Mouse (Mus musculus): ENCODE data around the gene Tmem167b. TPM values are rescaled to one million over a fixed set of nuclear protein-coding genes. Genes with fewer than 3 reads are reported as not detected.
A peak's percentile ranks its signal among the peaks of the same experiment; 100 is the strongest.
"Not testable (repeated sequence)": the region's sequence is repeated elsewhere in the genome, so short reads cannot be mapped to it uniquely, and the experiment has no call there.

Gene Tmem167b
- polyA plus RNA-seq, 1 experiment from 2014 or later, result 60.3 TPM

DNA sequence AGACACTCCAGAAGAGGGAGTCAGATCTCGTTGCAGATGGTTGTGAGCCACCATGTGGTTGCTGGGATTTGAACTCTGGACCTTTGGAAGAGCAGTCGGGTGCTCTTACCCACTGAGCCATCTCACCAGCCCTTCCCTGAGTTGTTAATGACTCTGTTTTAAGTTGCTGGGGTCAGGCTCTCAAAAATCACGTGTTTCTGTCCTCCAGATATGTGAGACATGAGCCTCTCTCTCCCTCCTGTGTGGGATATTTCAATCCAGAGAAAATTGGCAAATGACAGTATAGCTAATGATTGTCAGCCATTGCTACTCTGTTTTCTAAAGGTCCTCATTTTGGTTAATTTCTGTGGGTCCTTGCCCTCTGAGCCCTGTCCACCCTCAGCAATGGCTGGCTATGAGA is 7.4 kb upstream of the Tmem167b start:
- not testable (repeated sequence) for H3K9ac ChIP-seq

GRCm38 (mm10) chr3:108567990-108568877 is 6.0 kb upstream of the Tmem167b start:
- Histone ChIP-seq H3K4me1 (peaks cover 27% of the 10 kb centered on the region), H3K27me3 (no peaks in the 10 kb centered on the region), H3K9ac (no peak overlapping the region), H3K36me3 (no peaks in the 10 kb centered on the region), H3K27ac (peak overlapping the region; percentile 73), H3K4me3 (no peak overlapping the region), H3K4me2 (replicated peaks) (no peak overlapping the region), H3K9me3 (replicated peaks) (no peaks in the 10 kb centered on the region)
- peak; percentile 57 for ATAC-seq (ENCODE audit: low FRiP score)
- WGBS, result 11% methylated on average over 15 of the region's 15 CpGs

More for the DNA sequence above, 7.4 kb upstream of the Tmem167b start:
- not testable (repeated sequence) for H3K4me3 ChIP-seq; H3K36me3 ChIP-seq; H3K9me3 ChIP-seq (replicated peaks); ATAC-seq (ENCODE audit: low FRiP score); H3K27ac ChIP-seq; H3K27me3 ChIP-seq; H3K4me2 ChIP-seq (replicated peaks)
- peaks cover 32% of the 10 kb centered on the region for H3K4me1 ChIP-seq
- WGBS, result 53% methylated on average over 3 of the region's 3 CpGs

GRCm38 (mm10) chr3:108563309-108563708 is 1.0 kb upstream of the Tmem167b start:
- Histone ChIP-seq H3K4me3 (peak overlapping the region; percentile 73), H3K9ac (0 out of 2 replicates have a peak overlapping the region, but pooled peaks have one; percentile 37)

GRCm38 (mm10) chr3:108562777-108563271 is 558 bp upstream of the Tmem167b start:
- H3K36me3 ChIP-seq, result peaks cover 23% of the 10 kb centered on the region
- WGBS, result 12% methylated on average over 15 of the region's 15 CpGs
- peak; percentile 72 for ATAC-seq (ENCODE audit: low FRiP score)

More at GRCm38 (mm10) chr3:108563309-108563708, 1.0 kb upstream of the Tmem167b start:
- Histone ChIP-seq H3K27me3 (no peaks in the 10 kb centered on the region), H3K4me1 (peaks cover 22% of the 10 kb centered on the region), H3K27ac (peak overlapping the region; percentile 80), H3K9me3 (replicated peaks) (no peaks in the 10 kb centered on the region), H3K36me3 (peaks cover 18% of the 10 kb centered on the region), H3K4me2 (replicated peaks) (peak overlapping the region; percentile 63)
- WGBS, result 13% methylated on average over 4 of the region's 4 CpGs
- ATAC-seq (ENCODE audit: low FRiP score), result no peak

GRCm38 (mm10) chr3:108557888-108558287 is 4.4 kb downstream of the Tmem167b start:
- Histone ChIP-seq H3K4me2 (replicated peaks) (no peak overlapping the region), H3K4me1 (peaks cover 17% of the 10 kb centered on the region), H3K4me3 (no peak overlapping the region), H3K27me3 (no peaks in the 10 kb centered on the region), H3K9ac (no peak overlapping the region), H3K36me3 (peaks cover 32% of the 10 kb centered on the region), H3K27ac (no peak overlapping the region), H3K9me3 (replicated peaks) (no peaks in the 10 kb centered on the region)
- WGBS, result 96% methylated on average over 4 of the region's 4 CpGs
- no peak for ATAC-seq (ENCODE audit: low FRiP score)

More at GRCm38 (mm10) chr3:108562777-108563271, 558 bp upstream of the Tmem167b start:
- Histone ChIP-seq H3K27ac (peak overlapping the region; percentile 80), H3K4me2 (replicated peaks) (peak overlapping the region; percentile 63), H3K4me3 (peak overlapping the region; percentile 73), H3K4me1 (peaks cover 20% of the 10 kb centered on the region), H3K9ac (peak overlapping the region; percentile 37), H3K27me3 (no peaks in the 10 kb centered on the region), H3K9me3 (replicated peaks) (no peaks in the 10 kb centered on the region)

- Histone ChIP-seq H3K9ac (peak overlapping the region; percentile 98), H3K27ac (peak overlapping the region; percentile 92), H3K27me3 (no peaks in the 10 kb centered on the region), H3K36me3 (peaks cover 27% of the 10 kb centered on the region), H3K4me3 (peak overlapping the region; percentile 87), H3K4me2 (replicated peaks) (peak overlapping the region; percentile 73), H3K4me1 (peaks cover 5% of the 10 kb centered on the region), H3K9me3 (replicated peaks) (no peaks in the 10 kb centered on the region)
- peak; percentile 97 for ATAC-seq (ENCODE audit: low FRiP score)
- WGBS, result 17% methylated on average over 22 of the region's 22 CpGs
Measured at GRCm38 (mm10) chr3:108554587-108555312, 7.5 kb downstream of the Tmem167b start.

DNA sequence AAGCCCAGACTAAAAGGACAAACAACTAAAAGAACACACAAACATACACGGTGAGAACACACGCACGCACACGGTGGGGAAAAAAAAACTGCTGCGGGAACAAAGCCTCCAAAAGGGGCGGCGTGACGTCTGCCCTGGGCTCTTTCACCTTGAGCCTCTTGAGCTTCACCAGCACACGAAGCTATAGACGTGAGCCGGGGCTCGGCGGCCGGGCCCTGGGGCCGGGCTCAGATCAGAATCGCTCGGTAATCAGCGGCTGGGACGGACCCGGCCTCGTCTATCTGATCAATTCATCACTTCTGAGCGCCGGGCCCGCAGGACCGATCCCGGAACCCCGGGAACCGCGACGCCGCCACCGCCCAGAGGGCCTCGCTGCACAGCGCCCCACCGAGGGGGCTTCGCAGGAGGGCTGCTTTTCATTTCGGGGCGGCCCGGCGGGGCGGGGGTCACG is 8.1 kb downstream of the Tmem167b start:
- Histone ChIP-seq H3K4me3 (peak overlapping the region; percentile 87), H3K36me3 (peaks cover 22% of the 10 kb centered on the region), H3K9ac (peak overlapping the region; percentile 98), H3K9me3 (replicated peaks) (no peaks in the 10 kb centered on the region), H3K27ac (peak overlapping the region; percentile 92), H3K4me1 (peaks cover 5% of the 10 kb centered on the region), H3K27me3 (no peaks in the 10 kb centered on the region), H3K4me2 (replicated peaks) (peak overlapping the region; percentile 73)
- WGBS, result under 1% methylated on average over 42 of the region's 42 CpGs
- ATAC-seq (ENCODE audit: low FRiP score), result peak; percentile 78

GRCm38 (mm10) chr3:108542299-108542698 is 20.0 kb downstream of the Tmem167b start:
- ATAC-seq (ENCODE audit: low FRiP score), result no peak
- Histone ChIP-seq H3K9me3 (replicated peaks) (no peaks in the 10 kb centered on the region), H3K36me3 (no peaks in the 10 kb centered on the region), H3K9ac (no peak overlapping the region), H3K27me3 (no peaks in the 10 kb centered on the region), H3K4me2 (replicated peaks) (no peak overlapping the region), H3K4me1 (peaks cover 4% of the 10 kb centered on the region), H3K4me3 (no peak overlapping the region), H3K27ac (no peak overlapping the region)
- WGBS, result 83% methylated on average over 11 of the region's 11 CpGs

GRCm38 (mm10) chr3:108537303-108537702 is 25.0 kb downstream of the Tmem167b start:
- H3K4me1 ChIP-seq, result peaks cover 8% of the 10 kb centered on the region
- H3K27ac ChIP-seq, result no peak overlapping the region; the same call in 1 of the 2 replicates
- WGBS, result 6% methylated on average over 17 of the region's 17 CpGs
- H3K36me3 ChIP-seq, result no peaks in the 10 kb centered on the region
- H3K4me2 ChIP-seq (replicated peaks), result peak overlapping the region; percentile 97
- H3K27me3 ChIP-seq, result peaks cover 18% of the 10 kb centered on the region
- no peaks in the 10 kb centered on the region for H3K9me3 ChIP-seq (replicated peaks)
- peak overlapping the region; percentile 26 for H3K4me3 ChIP-seq
- peak; percentile 46; the same call in 1 of the 2 replicates for ATAC-seq (ENCODE audit: low FRiP score)
- H3K9ac ChIP-seq, result no peak overlapping the region

GRCm38 (mm10) chr3:108536517-108537260 is 25.6 kb downstream of the Tmem167b start, which contains the start of gene 5330417C22Rik:
TSS of gene 5330417C22Rik (minus strand) at chr3:108536536.
- WGBS, result 2% methylated on average over 31 of the region's 35 CpGs
- Histone ChIP-seq H3K4me1 (peaks cover 8% of the 10 kb centered on the region), H3K27ac (peak within 1 kb of the TSS; percentile 44), H3K9me3 (replicated peaks) (no peaks in the 10 kb centered on the region), H3K4me2 (replicated peaks) (peak within 1 kb of the TSS; percentile 97), H3K4me3 (peak within 1 kb of the TSS; percentile 48), H3K36me3 (no peaks in the 10 kb centered on the region), H3K27me3 (peaks cover 18% of the 10 kb centered on the region), H3K9ac (peak within 1 kb of the TSS; percentile 56)
- ATAC-seq (ENCODE audit: low FRiP score), result peak; percentile 93

- peak overlapping the region; percentile 48 for H3K4me3 ChIP-seq
- H3K9me3 ChIP-seq (replicated peaks), result no peaks in the 10 kb centered on the region
- peaks cover 8% of the 10 kb centered on the region for H3K4me1 ChIP-seq
- peak overlapping the region; percentile 97 for H3K4me2 ChIP-seq (replicated peaks)
- 0 out of 2 replicates have a peak, but pooled peaks have one; percentile 12 for ATAC-seq (ENCODE audit: low FRiP score)
- 7% methylated on average over 15 of the region's 15 CpGs for WGBS
- no peak overlapping the region; the same call in 1 of the 2 replicates for H3K9ac ChIP-seq
- no peaks in the 10 kb centered on the region for H3K36me3 ChIP-seq
- peaks cover 18% of the 10 kb centered on the region for H3K27me3 ChIP-seq
- H3K27ac ChIP-seq, result 0 out of 2 replicates have a peak overlapping the region, but pooled peaks have one; percentile 12
Measured at GRCm38 (mm10) chr3:108535896-108536516, 26.3 kb downstream of the Tmem167b start.

Measured in hindbrain, embryonic 12.5 days (tissue).